Mouse (Mus musculus) liver, embryonic 13.5 days (tissue): ENCODE data around the gene Sncb. TPM values are rescaled to one million over a fixed set of nuclear protein-coding genes. Genes with fewer than 3 reads are reported as not detected.
A peak's percentile ranks its signal among the peaks of the same experiment; 100 is the strongest.
"Not testable (repeated sequence)": the region's sequence is repeated elsewhere in the genome, so short reads cannot be mapped to it uniquely, and the experiment has no call there.

Experiments
- ATAC-seq: fragments of 200-750 bp; cut with Nextera tagmentation; 2 replicates; pipeline ENCODE4 v1.8.0; 2017; ENCODE audit warnings: low read depth, mild to moderate bottlenecking, moderate number of reproducible peaks, moderate library complexity
- DNase-seq: peaks from one replicate; pipeline ENCODE4 v3.0.0; 2022
- H3K27ac ChIP-seq: fragments of 300-500 bp; sonication (generic); 2 replicates; pipeline ENCODE4 v1.5.1; 2015; ENCODE audit warnings: moderate library complexity, mild to moderate bottlenecking, inconsistent platforms
- H3K27me3 ChIP-seq: fragments of 300-500 bp; sonication (generic); 2 replicates; pipeline ENCODE4 v1.6.1; 2015; ENCODE audit warnings: mild to moderate bottlenecking, inconsistent platforms
- H3K36me3 ChIP-seq: fragments of 300-500 bp; sonication (generic); 2 replicates; pipeline ENCODE4 v1.6.1; 2015; ENCODE audit warnings: mild to moderate bottlenecking, inconsistent platforms
- H3K4me1 ChIP-seq: fragments of 300-500 bp; sonication (generic); replicated peaks from 2 replicates; pipeline ENCODE4 v1.6.1; 2015; ENCODE audit warnings: inconsistent platforms
- H3K4me2 ChIP-seq: fragments of 300-500 bp; sonication (generic); 2 replicates; pipeline ENCODE4 v1.6.1; 2015; ENCODE audit warnings: inconsistent platforms, mild to moderate bottlenecking, moderate library complexity
- H3K4me3 ChIP-seq: fragments of 300-500 bp; sonication (generic); replicated peaks from 2 replicates; pipeline ENCODE4 v1.5.1; 2015; ENCODE audit warnings: mild to moderate bottlenecking, inconsistent platforms
- H3K9ac ChIP-seq: fragments of 300-500 bp; sonication (generic); 2 replicates; pipeline ENCODE4 v1.6.1; 2015; ENCODE audit warnings: mild to moderate bottlenecking, inconsistent platforms
- H3K9me3 ChIP-seq: fragments of 300-500 bp; sonication (generic); replicated peaks from 2 replicates; pipeline ENCODE4 v1.6.1; 2016; ENCODE audit warnings: inconsistent platforms
- WGBS: fragments of 180-500 bp; shearing (Covaris S2); methylation state at CpG from one replicate; pipeline ENCODE4 v1.1.7; 2015; ENCODE audit not compliant: insufficient replicate concordance; 5-methylcytosine and 5-hydroxymethylcytosine counted together
- polyA plus RNA-seq: library from polyadenylated mRNA; unstranded; fragments of >200 nt; fragmentation: Nextera tagmentation; extraction: Ambion mirVana; gene quantifications from 2 replicates; pipeline ENCODE4 v1.2.1, GENCODE M21; 2015

Gene Sncb
- polyA plus RNA-seq, 1 experiment from 2014 or later: not detected

DNA sequence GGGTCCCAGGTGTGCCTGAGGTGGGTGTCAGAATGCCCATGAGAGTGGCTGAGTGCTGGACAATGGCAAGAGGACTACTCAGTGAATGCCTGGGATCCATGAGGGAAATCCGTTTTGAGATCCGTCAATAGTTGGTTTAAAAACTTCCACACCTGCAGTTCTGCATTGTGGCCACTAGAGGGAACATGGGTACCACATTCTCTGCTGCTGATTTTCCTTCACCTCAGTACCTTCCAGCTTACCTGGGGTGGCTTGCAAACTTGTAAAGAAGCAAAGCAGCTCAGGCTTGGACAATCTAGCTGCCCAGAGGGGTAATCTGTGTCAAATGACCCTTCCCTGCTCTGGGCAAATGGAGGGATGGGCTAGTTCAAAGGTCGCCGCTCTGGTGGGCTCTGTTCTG, 31.0 kb upstream of the Sncb start:
- H3K36me3 ChIP-seq: no peaks in the 10 kb centered on the region
- DNase-seq (no peak), ATAC-seq (no peak)
- peaks cover 6% of the 10 kb centered on the region; the same call in 1 of the 2 replicates for H3K27me3 ChIP-seq
- WGBS: 43% methylated on average over 4 of the region's 4 CpGs
- no peaks in the 10 kb centered on the region for H3K4me1 ChIP-seq
- H3K4me2 ChIP-seq: no peak overlapping the region
- no peaks in the 10 kb centered on the region for H3K9me3 ChIP-seq
- H3K9ac ChIP-seq: no peak overlapping the region
- H3K27ac ChIP-seq: no peak overlapping the region
- no peak overlapping the region for H3K4me3 ChIP-seq

DNA sequence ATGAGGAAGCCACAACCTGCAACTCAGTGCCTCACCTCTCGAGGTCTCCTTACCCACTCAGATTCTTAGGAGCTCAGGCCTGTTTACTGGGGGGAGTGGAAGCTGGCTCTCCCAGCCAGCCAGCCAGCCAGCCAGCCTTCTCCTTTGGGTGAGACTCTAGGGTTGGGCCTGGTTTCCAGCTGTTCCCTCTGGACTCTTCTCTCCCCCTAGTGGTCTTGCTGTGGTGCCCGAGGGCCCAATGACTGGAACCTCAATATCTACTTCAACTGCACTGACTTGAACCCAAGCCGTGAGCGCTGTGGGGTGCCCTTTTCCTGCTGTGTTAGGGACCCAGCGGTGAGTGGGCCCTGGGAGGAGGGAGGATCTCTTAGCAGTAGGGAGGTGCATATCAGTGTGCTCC, 28.4 kb upstream of the Sncb start:
- H3K4me1 ChIP-seq: peaks cover 7% of the 10 kb centered on the region
- H3K4me3 ChIP-seq: no peak overlapping the region
- no peak overlapping the region for H3K9ac ChIP-seq
- WGBS: 43% methylated on average over 5 of the region's 5 CpGs
- ATAC-seq (no peak), DNase-seq (no peak)
- peaks cover 29% of the 10 kb centered on the region for H3K27me3 ChIP-seq
- no peak overlapping the region for H3K4me2 ChIP-seq
- no peaks in the 10 kb centered on the region for H3K9me3 ChIP-seq
- no peaks in the 10 kb centered on the region for H3K36me3 ChIP-seq
- H3K27ac ChIP-seq: no peak overlapping the region

DNA sequence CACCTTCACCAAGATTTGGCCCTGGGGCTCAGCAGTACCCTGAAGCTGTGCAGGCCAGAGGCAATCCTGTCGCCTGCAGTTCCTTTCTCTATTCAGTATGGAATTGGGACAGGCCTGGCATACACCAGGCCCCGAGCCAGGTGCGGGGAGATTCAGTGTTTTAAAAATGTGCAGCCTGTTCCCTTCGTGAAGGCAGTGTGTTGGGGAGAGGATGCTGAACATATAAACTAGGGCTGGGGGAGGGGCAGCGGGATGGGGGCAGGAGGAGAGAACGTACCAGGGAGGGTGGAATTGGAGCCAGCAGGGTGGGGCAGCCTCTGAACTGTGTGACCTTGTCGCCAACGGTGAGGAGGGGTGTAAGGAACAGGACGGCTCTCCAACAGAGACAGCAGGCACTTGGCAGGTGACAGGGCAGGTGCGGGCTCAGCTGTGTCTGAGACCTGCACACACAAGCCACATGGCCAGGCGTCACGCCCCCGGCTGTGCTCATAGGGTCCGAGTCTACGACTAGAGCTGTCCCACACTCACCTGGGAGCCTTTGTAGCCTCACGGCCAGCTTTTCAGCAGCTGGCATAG, 27.7 kb upstream of the Sncb start:
- no peak for ATAC-seq
- peaks cover 36% of the 10 kb centered on the region for H3K27me3 ChIP-seq

DNA sequence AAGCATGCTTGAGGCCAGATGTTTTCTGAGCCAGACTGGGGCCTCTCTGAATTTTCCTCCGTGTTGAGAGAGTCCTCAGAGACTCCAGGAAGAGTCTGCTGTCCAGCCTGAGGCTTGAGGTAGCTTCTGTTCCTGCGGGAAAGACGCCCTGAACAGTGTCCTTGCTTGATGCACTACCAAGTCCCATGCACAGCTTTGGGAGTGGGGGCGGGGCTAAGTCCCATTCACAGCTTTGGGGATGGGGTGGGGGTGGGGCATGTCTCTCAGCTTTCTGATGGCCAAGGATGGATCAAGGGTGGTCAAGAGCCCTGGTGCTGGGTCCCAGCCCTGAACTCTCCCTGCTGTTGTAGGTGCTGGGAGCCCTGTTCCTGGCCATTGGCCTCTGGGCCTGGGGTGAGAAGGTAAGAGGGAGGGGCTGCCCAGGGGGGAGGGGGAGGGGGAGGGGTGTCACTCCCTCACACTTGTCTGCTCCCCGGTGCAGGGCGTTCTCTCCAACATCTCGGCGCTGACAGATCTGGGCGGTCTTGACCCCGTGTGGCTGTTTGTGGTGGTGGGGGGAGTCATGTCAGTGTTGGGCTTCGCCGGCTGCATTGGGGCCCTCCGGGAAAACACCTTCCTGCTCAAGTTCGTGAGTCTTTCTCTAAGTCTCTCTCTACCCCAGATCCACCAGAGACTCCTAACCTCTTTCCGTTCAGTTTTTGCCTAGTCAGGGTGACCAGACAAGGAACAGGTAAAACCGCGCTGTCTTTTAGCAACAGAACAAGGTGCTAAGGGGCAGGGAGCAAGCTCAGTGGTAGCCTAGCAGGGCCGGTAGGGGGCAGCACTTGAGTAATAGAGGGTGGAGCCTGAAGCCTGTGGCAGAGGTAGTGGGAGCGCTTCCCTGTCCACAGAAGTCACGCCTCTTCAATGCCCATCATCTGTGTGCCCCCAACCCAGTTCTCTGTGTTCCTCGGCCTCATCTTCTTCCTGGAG, 26.1 kb upstream of the Sncb start:
- peaks cover 18% of the 10 kb centered on the region for H3K4me1 ChIP-seq
- no peak overlapping the region for H3K4me3 ChIP-seq
- 17% methylated on average over 21 of the region's 21 CpGs for WGBS
- no peak for ATAC-seq
- no peak for DNase-seq
- H3K36me3 ChIP-seq: no peaks in the 10 kb centered on the region
- H3K27me3 ChIP-seq: peaks cover 44% of the 10 kb centered on the region
- no peak overlapping the region for H3K27ac ChIP-seq
- no peak overlapping the region for H3K9ac ChIP-seq
- no peaks in the 10 kb centered on the region; the same call in 1 of the 2 replicates for H3K9me3 ChIP-seq
- no peak overlapping the region for H3K4me2 ChIP-seq

More for the DNA sequence above, 27.7 kb upstream of the Sncb start:
- H3K9ac ChIP-seq: no peak overlapping the region
- DNase-seq: no peak
- no peak overlapping the region for H3K4me2 ChIP-seq
- H3K9me3 ChIP-seq: no peaks in the 10 kb centered on the region; the same call in 1 of the 2 replicates
- H3K4me3 ChIP-seq: no peak overlapping the region
- no peaks in the 10 kb centered on the region for H3K36me3 ChIP-seq
- H3K4me1 ChIP-seq: peaks cover 14% of the 10 kb centered on the region
- H3K27ac ChIP-seq: no peak overlapping the region
- 69% methylated on average over 16 of the region's 16 CpGs for WGBS

DNA sequence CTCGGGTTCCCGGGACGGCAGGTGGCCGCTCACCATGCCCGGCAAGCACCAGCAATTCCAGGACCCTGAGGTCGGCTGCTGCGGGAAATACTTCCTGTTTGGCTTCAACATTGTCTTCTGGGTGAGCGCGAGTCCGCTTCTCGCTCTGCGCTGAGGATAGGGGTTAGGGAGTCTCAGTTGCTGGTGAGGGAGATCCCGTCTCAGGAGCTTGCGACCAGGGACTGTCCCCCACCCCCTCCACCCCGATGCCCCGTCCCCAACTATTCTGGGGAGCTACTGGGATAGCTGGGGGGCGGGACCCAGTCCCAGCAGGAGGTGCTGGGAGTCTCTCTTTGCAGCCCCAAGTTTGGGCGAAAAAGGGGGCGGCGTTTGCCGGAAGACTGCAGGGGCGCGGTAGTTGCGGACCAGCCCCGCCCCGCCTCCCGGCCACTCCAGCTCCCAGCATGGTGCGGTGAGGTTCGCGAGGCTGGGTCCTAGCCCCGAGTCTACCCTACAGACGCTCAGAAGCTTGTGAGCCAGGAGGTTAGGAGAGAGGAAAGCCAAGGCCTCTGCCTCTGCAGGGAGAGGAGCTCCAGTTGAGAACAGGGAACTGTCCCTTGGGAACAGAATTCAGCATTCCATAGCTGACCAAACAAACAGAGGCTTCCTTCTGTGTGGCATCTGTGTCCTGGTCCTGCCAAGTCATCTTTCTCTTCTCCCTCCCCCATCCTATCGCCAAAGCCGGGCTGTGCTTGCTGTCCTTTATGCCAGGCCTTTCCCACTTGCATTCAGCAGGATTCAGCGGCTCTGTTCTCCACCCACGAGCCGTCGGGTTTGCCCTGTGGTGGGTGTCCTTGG, 23.4 kb upstream of the Sncb start:
- peak overlapping the region; percentile 56 for H3K4me3 ChIP-seq
- peaks cover 18% of the 10 kb centered on the region for H3K4me1 ChIP-seq
- no peaks in the 10 kb centered on the region for H3K36me3 ChIP-seq
- H3K27ac ChIP-seq: no peak overlapping the region
- peak overlapping the region; percentile 76 for H3K4me2 ChIP-seq
- peaks cover 47% of the 10 kb centered on the region for H3K27me3 ChIP-seq
- 2% methylated on average over 38 of the region's 38 CpGs for WGBS
- no peak for DNase-seq
- ATAC-seq: 0 out of 2 replicates have a peak, but pooled peaks have one; percentile 19
- H3K9me3 ChIP-seq: no peaks in the 10 kb centered on the region; the same call in 1 of the 2 replicates
- H3K9ac ChIP-seq: peak overlapping the region; percentile 26; the same call in 1 of the 2 replicates

DNA sequence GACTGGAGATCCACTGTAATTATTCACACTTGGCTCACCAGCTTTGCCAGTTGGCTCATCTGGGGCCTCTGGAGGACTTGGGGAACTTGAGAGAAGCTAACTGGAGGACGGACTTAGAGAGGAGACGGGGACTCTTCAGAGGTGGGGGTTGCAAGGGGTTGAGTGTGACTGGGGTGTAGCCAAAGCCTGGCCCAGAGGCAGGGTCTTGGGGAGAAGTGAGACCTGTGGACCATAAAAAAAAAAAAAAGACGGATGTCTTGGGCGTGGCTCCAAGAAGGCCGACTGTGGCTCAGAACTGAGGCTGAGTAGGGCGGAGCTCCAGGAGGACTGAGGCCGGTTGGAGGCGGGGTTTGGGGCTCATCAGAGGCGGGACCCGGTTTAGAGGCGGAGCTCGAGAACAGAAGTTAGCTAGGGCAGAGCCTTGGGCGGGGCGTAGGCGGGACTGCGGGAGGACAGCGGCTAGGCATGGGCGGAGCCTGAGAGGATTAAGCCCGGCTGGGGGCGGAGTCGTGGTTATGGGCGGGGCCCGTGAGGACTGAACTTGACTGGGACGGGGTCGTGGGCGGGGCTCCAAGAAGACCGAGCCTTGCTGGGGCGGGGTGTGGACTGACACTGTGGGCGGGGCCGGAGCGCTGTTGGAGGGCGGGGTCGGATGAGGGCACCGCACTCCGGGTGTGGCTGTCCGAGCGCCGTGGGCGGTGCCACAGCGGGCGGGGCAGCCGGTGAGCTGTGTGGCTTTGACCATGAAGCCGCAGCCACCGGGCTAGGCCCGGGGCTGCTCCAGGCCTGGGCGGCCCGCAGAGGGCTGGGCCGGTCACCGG, 22.6 kb upstream of the Sncb start, which contains the start of gene Tspan17:
Gene Tspan17, plus strand, starts transcription at position 638 of the 821 bp plus-strand sequence.
- H3K9ac ChIP-seq: peak within 1 kb of the TSS; percentile 26; the same call in 1 of the 2 replicates
- DNase-seq: peak; percentile 85
- peak; percentile 82 for ATAC-seq
- H3K9me3 ChIP-seq: no peaks in the 10 kb centered on the region; the same call in 1 of the 2 replicates
- H3K4me2 ChIP-seq: peak within 1 kb of the TSS; percentile 76
- peaks cover 18% of the 10 kb centered on the region for H3K4me1 ChIP-seq
- H3K36me3 ChIP-seq: no peaks in the 10 kb centered on the region
- WGBS: 2% methylated on average over 49 of the region's 49 CpGs
- H3K27ac ChIP-seq: no peak within 1 kb of the TSS
- peaks cover 47% of the 10 kb centered on the region for H3K27me3 ChIP-seq
- peak within 1 kb of the TSS; percentile 56 for H3K4me3 ChIP-seq

DNA sequence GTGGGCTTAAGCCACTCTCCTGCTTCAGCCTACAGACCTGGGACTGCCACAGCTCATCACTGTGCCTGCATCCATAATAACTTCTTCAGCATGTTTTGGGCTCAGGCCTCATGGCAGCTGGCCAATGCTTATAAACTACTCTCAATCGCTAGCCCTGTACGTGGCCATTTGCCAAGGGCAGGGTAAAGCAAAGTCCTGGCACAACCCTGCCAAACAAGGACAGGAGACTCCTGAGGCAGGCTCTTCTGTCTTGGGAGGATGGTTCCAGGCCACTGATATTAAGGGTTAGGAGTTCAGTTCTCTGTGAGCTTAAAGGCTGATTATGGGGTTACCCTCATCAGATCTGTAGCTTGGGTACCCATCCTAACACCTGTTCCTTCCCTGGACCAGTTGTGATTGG, 21.2 kb upstream of the Sncb start:
- WGBS: 72% methylated on average over 2 of the region's 2 CpGs
- not testable (repeated sequence) for H3K27ac ChIP-seq, DNase-seq, H3K9me3 ChIP-seq, H3K4me3 ChIP-seq, H3K9ac ChIP-seq, H3K36me3 ChIP-seq, ATAC-seq, H3K4me2 ChIP-seq
- H3K4me1 ChIP-seq: peaks cover 18% of the 10 kb centered on the region
- H3K27me3 ChIP-seq: peaks cover 43% of the 10 kb centered on the region

DNA sequence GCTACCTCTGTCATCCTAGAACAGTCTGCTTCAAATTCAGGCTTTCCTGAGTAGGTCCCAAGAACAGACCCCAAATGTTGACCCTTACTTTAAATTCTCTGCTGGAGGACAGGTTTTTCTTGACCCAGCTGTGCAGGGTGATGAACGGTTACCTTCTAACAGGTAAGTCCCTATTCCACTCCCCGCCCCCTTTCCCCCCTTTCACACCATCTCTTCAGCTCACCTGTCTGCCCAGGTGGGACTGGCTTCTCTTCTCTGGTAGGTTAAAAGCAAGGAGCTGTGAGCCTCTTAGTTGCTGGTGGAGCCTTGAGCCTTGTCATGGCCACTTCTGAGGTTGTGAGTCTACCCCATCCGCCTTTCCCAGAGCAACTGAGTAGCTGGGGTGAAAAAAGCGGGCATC, 17.3 kb upstream of the Sncb start, which contains the start of gene Eif4e1b:
Gene Eif4e1b, plus strand, starts transcription at position 301 of the 400 bp plus-strand sequence.
- Histone ChIP-seq H3K9me3 (no peaks in the 10 kb centered on the region), H3K4me2 (no peak within 1 kb of the TSS), H3K27me3 (peaks cover 7% of the 10 kb centered on the region; the same call in 1 of the 2 replicates), H3K27ac (no peak within 1 kb of the TSS), H3K36me3 (no peaks in the 10 kb centered on the region), H3K9ac (no peak within 1 kb of the TSS), H3K4me1 (peaks cover under 1% of the 10 kb centered on the region; the same call in 1 of the 2 replicates), H3K4me3 (no peak within 1 kb of the TSS)
- 60% methylated on average over 4 of the region's 4 CpGs for whole genome bisulfite sequencing
- DNase-seq (no peak), ATAC-seq (no peak)

DNA sequence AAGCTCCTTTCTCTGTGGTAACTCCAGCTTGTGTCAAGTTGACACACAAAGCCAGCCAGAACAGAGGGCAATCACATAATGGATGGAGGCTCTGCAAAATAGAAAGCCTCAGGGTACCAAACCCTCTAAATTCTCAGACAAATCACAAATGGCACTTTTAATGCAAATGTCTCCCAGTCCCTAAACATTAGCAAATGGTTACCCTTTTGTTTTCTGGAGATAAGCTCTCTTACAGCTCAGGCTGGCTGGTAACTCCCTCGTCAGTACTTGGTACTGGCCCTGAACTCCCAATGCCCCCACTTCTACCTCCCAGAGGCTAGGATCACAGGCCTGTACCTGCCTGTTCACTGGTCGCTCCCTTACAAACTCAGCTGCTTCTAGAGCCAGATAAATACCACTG, 16.8 kb upstream of the Sncb start:
- H3K9me3 ChIP-seq: no peaks in the 10 kb centered on the region
- WGBS: 25% methylated on average over 2 of the region's 2 CpGs
- H3K4me1 ChIP-seq: no peaks in the 10 kb centered on the region
- ATAC-seq (no peak), DNase-seq (no peak)
- H3K27ac ChIP-seq: no peak overlapping the region
- no peak overlapping the region for H3K9ac ChIP-seq
- H3K27me3 ChIP-seq: peaks cover 3% of the 10 kb centered on the region; the same call in 1 of the 2 replicates
- no peaks in the 10 kb centered on the region for H3K36me3 ChIP-seq
- no peak overlapping the region for H3K4me3 ChIP-seq
- H3K4me2 ChIP-seq: no peak overlapping the region

DNA sequence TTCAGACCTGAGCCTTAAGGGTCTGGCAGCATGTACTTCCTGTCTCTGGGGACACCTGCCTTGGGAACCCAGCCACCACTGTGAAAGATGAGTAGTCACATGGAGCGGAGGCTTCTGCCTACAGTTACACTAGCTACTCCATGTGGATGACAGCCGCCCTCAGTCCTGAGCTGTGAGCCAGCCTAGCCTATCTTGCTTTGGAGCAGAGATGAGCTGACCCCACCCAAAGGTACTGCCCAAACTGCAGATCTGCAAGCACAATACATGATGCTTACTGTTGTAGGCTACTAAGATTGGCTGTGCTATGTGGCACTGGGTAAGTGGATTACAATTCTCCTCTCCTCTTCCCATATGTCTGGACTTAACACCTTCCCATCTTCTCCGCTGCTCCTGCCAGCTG, 14.7 kb upstream of the Sncb start:
- ATAC-seq (no peak), DNase-seq (no peak)
- 69% methylated on average over 3 of the region's 3 CpGs for WGBS
- Histone ChIP-seq H3K4me2 (no peak overlapping the region), H3K9me3 (no peaks in the 10 kb centered on the region), H3K27me3 (peaks cover under 1% of the 10 kb centered on the region; the same call in 1 of the 2 replicates), H3K36me3 (no peaks in the 10 kb centered on the region), H3K4me1 (no peaks in the 10 kb centered on the region), H3K4me3 (no peak overlapping the region), H3K27ac (no peak overlapping the region), H3K9ac (no peak overlapping the region)
